Mouse (Mus musculus): ENCODE data around the gene Lix1l.
A peak's percentile ranks its signal among the peaks of the same experiment; 100 is the strongest.

DNA sequence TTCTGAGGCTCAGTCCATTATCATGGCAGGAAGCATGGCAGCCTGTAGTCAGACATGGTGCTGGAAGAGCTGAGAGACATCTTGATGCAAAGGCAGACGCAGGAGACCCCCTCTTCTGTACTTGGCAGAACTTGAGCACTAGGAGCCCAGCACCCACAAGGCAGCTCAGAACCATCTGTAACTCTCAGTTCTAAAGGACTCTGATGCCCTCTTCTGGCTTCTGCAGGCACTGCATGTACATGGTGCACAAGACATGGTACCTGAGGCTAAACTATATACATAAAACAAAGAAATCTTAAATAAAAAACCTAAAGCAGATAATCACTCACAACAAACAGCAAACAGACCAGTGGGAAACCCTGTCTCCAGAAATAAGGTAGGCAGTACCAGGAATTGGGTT, 38.3 kb downstream of the Lix1l start:
- TF ChIP-seq CTCF (IDR thresholded peaks at IDR 0.05; ENCODE audit: control insufficient read depth, insufficient read depth, insufficient read length): peak; percentile 46
- no peak for TF ChIP-seq MYOG (IDR thresholded peaks at IDR 0.05; ENCODE audit: control insufficient read depth, extremely low read depth, insufficient read length)
- TF ChIP-seq USF1 (IDR thresholded peaks at IDR 0.05; ENCODE audit: low read depth): no peak
- TF ChIP-seq CEBPB (IDR thresholded peaks at IDR 0.05; ENCODE audit: low read depth): no peak
